Mouse (Mus musculus) T-helper 2 cell (primary cell): ENCODE measurements around the gene Rgs14.

Experiments used
- in situ Hi-C: fragments of 300-600 bp; cut with MboI, MseI; formaldehyde crosslinking; loops from one replicate; pipeline ENCODE4 v1.15.1; 2025; ENCODE audit warnings: high pct_unique_total_duplicates

The Rgs14 gene

DNA sequence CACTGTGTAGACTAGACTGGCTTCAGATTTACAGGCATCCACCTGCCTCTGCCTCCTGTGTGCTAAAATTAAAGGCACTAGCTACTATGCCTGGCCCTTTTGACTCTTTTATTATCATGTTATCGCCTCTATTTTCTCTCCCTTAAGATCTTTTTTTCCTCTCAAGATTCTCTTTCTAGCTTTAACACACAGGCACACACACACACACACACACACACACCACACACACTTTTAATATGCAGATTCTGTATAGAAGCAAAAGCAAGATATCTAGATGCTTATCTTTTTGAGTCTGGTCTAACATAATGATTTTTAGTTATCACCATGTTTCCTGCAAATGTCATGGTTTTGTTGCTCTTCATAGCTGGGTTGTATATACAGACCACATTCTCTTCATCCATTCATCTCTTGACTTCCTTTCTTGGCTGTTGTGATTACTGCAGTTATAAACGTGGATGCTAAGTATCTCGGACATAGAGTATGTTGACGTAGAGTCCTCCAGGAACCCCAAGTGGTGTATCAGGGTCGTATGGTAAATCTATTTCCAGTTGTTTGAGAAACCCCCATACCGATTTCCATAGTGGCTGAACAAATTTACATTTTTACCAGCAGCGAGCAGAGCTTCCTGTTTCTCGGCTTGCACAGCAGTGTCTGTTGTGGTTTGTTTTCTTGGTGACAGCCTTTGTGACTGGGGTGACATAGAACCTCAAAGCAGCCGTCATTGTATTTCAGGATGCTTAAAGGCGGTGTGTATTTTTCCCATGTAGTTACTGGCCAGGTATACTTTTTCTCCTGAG, 62.6 kb downstream of the Rgs14 start:
- in situ Hi-C loops = no loop called here
